Mouse (Mus musculus) ES-Bruce4 (cell line): ENCODE results near the gene Pcx.

ENCODE experiments used
- CTCF ChIP-seq: IDR thresholded peaks from one replicate; pipeline ENCODE4 v1.8.1; 2011; ENCODE audit warnings: low read depth, low read length
- EP300 ChIP-seq: IDR thresholded peaks from 2 replicates; pipeline ENCODE4 v1.6.1; 2011; ENCODE audit warnings: low read depth, low read length; ENCODE audit not compliant: insufficient read depth
- POLR2A ChIP-seq: IDR thresholded peaks from one replicate; pipeline ENCODE4 v1.8.1; 2011; ENCODE audit warnings: low read length; ENCODE audit not compliant: insufficient read depth

DNA sequence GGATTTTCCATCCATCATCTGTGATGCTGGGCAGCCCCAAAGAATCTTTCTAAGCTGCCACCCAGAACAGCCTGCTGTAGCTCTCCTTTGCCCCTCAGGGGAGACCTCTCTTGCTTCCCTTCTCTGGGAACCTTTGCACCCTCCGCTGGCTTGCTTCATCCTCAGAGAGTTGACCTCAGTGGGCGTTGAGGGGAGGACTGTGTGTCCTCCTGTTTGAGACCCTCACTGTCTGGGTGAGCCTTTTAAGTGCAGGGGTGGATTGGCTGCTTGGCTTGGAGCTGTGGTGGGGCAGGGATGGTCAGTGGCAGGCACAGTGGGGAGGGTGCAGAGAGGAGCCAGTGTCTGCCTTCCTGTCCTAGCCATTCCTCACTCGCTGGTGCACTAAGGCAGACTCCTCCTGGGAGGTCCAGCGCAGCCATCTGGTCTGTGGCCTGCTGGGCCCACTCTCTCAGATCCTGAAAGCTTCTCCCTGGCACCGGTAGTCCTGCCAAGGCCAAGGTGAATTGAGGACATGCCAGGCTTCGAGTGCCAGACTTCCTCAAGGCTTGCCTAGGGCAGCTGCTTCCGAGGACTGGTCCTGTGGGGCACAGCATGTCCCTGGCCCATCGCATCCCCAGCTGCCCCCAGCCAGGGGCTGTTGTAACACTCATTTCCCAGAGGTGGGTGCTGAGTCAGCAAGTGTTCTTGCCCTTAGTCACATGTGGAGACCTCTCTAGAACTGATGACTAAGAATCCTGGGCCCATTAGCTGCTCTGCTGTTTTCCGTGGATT, 17.6 kb upstream of the Pcx start:
- TF ChIP-seq POLR2A (no peak), CTCF (no peak), EP300 (no peak)
